Mouse (Mus musculus) midbrain, embryonic 16.5 days (tissue): Measurements from ENCODE around the gene Sgf29. TPM values are rescaled to one million over a fixed set of nuclear protein-coding genes. Genes with fewer than 3 reads are reported as not detected.

Experiments
- ATAC-seq: fragments of 200-750 bp; cut with Nextera tagmentation; 2 replicates; pipeline ENCODE4 v1.8.0; 2017; ENCODE audit warnings: moderate TSS enrichment
- H3K27ac ChIP-seq: fragments of 300-500 bp; sonication (generic); 2 replicates; pipeline ENCODE4 v1.5.1; 2014; ENCODE audit warnings: mild to moderate bottlenecking, low read length, mixed read lengths
- H3K27me3 ChIP-seq: fragments of 300-500 bp; sonication (generic); 2 replicates; pipeline ENCODE4 v1.6.1; 2014; ENCODE audit warnings: low read depth, low read length, mixed read lengths; ENCODE audit not compliant: control insufficient read depth, insufficient read depth
- H3K36me3 ChIP-seq: fragments of 300-500 bp; sonication (generic); 2 replicates; pipeline ENCODE4 v1.6.1; 2014; ENCODE audit warnings: mild to moderate bottlenecking, low read length, moderate library complexity, mixed read lengths; ENCODE audit not compliant: control insufficient read depth, insufficient read depth
- H3K4me1 ChIP-seq: fragments of 300-500 bp; sonication (generic); 2 replicates; pipeline ENCODE4 v1.6.1; 2014; ENCODE audit warnings: mild to moderate bottlenecking, low read length, mixed read lengths; ENCODE audit not compliant: control insufficient read depth, insufficient read depth
- H3K4me2 ChIP-seq: fragments of 300-500 bp; sonication (generic); 2 replicates; pipeline ENCODE4 v1.6.1; 2014; ENCODE audit warnings: mild to moderate bottlenecking, low read length, mixed read lengths
- H3K4me3 ChIP-seq: fragments of 300-500 bp; sonication (generic); 2 replicates; pipeline ENCODE4 v1.5.1; 2014; ENCODE audit warnings: low read depth, mild to moderate bottlenecking, low read length, moderate library complexity, mixed read lengths
- H3K9ac ChIP-seq: fragments of 300-500 bp; sonication (generic); 2 replicates; pipeline ENCODE4 v1.6.1; 2014; ENCODE audit warnings: low read depth, low read length, mixed read lengths
- H3K9me3 ChIP-seq: fragments of 300-500 bp; sonication (generic); replicated peaks from 2 replicates; pipeline ENCODE4 v1.6.1; 2014; ENCODE audit warnings: mild to moderate bottlenecking, low read length, mixed read lengths; ENCODE audit not compliant: control insufficient read depth, poor library complexity, severe bottlenecking
- WGBS: fragments of 180-500 bp; shearing (Covaris S2); extraction: QIAGEN DNeasy Blood & Tissue Kit; methylation state at CpG from one replicate; pipeline ENCODE4 v1.1.7; 2014; 5-methylcytosine and 5-hydroxymethylcytosine counted together
- polyA plus RNA-seq: library from polyadenylated mRNA; unstranded; fragments of >200 nt; fragmentation: Nextera tagmentation; extraction: Ambion mirVana; gene quantifications from 2 replicates; pipeline ENCODE4 v1.2.1, GENCODE M21; 2015

Sgf29 gene
- polyA plus RNA-seq, 1 experiment from 2014 or later, result 56.9 TPM

DNA sequence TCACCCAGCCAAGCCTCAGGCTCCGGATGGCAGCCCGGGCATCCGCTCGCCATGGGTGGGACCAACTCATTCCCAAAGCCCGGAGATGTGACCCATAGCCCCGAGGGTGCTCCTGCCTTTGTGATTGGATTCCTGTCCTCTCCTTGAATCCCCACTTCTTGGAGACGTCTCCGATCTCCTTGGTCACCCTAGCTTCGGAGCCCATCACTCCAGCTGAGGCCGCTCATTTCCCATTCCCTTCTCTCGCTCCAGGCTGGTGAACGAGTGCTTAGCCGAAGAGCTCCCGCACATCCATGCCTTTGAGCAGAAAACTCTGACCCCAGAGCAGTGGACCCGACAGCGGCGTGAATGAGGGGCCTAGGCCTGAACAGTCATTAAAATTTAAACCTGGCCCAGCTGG is 47.2 kb downstream of the Sgf29 start:
- H3K36me3 ChIP-seq, result peaks cover 26% of the 10 kb centered on the region
- H3K9ac ChIP-seq, result peak overlapping the region; percentile 86
- WGBS, result 3% methylated on average over 17 of the region's 17 CpGs
- H3K27ac ChIP-seq, result peak overlapping the region; percentile 77
- no peak for ATAC-seq
- H3K4me3 ChIP-seq, result peak overlapping the region; percentile 83
- H3K27me3 ChIP-seq, result no peaks in the 10 kb centered on the region
- H3K4me2 ChIP-seq, result peak overlapping the region; percentile 89
- H3K9me3 ChIP-seq, result no peaks in the 10 kb centered on the region
- peaks cover 29% of the 10 kb centered on the region for H3K4me1 ChIP-seq

DNA sequence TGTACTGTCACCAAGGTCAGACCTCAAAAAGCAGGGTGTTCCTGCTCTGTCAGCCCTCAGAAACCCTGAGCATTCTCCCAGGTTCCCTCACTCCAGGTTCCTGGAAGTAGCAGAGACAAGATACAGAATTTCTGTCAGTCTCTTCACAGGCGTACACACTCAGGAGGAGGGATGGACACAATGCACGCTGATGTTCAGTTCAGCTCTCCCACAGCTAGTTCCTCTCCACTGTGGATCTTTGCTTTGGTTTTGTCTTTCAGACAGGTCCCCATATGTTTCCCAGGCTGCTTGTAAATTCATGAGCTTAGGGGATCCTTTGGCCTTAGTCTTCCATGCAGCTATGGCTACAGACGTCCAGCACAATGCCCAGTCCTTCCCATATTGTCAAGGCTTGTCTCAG is 47.8 kb downstream of the Sgf29 start:
- ATAC-seq, result no peak
- no peaks in the 10 kb centered on the region for H3K9me3 ChIP-seq
- H3K4me2 ChIP-seq, result peak overlapping the region; percentile 89
- peak overlapping the region; percentile 83 for H3K4me3 ChIP-seq
- peak overlapping the region; percentile 86; the same call in 1 of the 2 replicates for H3K9ac ChIP-seq
- no peaks in the 10 kb centered on the region for H3K27me3 ChIP-seq
- H3K36me3 ChIP-seq, result peaks cover 21% of the 10 kb centered on the region
- WGBS, result 74% methylated on average over 3 of the region's 3 CpGs
- no peak overlapping the region for H3K27ac ChIP-seq
- peaks cover 35% of the 10 kb centered on the region for H3K4me1 ChIP-seq

DNA sequence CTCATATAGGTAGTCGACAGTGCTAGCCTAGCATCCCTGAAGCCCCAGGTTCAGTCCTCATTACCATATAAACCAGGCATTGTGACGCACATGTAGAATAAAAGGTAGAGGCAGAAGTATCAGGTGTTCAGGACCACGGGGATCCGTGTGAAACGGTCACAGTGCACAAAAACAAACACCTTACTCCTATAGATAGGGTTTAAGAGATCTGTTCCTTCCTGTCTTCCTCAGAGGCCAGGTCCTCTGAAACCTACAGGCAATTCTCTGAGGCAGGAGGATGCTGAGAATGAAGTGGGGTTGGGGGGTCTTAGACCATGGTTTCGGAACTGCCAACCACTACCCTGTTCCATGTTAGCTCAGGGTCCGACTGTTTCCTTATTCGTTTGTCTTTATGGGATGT is 48.7 kb downstream of the Sgf29 start:
- WGBS, result 96% methylated on average over 8 of the region's 8 CpGs
- H3K4me3 ChIP-seq, result no peak overlapping the region
- H3K36me3 ChIP-seq, result peaks cover 15% of the 10 kb centered on the region
- H3K27me3 ChIP-seq, result no peaks in the 10 kb centered on the region
- H3K4me2 ChIP-seq, result no peak overlapping the region
- no peak for ATAC-seq
- H3K9me3 ChIP-seq, result no peaks in the 10 kb centered on the region
- no peak overlapping the region for H3K27ac ChIP-seq
- H3K4me1 ChIP-seq, result peaks cover 45% of the 10 kb centered on the region
- H3K9ac ChIP-seq, result no peak overlapping the region

DNA sequence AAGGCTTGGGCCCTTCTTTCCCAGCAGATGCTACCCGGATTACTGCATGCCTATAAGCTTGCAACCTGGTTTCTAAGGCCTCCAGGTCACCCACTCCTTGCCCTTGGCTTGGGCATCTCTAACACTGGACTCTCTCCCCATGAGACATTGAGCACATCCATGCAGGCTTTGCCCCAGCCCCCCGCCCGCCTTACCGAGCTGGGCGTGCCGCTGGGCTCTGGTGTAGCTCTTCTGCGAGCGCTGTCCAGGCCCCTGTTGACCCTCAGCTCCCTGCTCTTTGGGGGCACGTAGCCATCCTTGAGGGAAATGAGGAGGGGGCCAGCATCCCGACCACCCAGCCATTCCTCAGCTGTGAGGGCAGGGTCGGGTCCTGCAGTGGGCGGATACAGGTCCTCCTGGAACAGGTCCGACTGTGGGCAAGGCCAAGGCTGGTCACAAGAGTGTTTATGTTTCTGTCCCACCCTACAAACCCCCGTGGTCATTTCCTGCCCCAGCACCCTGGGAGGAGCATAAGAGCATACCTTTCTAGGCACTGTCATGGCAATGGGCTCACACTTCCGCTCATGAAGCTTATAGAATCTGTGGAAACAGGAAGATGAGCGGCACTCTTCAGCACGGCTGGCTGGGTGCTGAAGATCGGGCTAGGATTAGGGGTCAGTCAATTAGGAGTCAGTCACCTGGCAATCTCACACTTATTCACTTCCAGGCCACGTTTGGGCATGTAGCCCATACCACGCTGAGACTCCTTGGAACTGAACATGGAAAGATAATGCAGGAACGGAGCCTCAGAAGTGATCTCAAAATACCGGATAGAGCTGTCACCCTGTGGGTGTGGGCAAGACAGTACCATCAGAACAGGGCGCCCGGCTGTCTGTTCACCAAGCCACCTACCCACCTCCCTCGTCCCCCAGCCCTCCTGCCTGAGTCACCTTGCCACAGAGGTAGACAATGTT is 51.2 kb downstream of the Sgf29 start:
- H3K9me3 ChIP-seq, result no peaks in the 10 kb centered on the region
- H3K4me1 ChIP-seq, result peaks cover 45% of the 10 kb centered on the region
- H3K4me2 ChIP-seq, result no peak overlapping the region; the same call in 1 of the 2 replicates
- H3K9ac ChIP-seq, result no peak overlapping the region
- H3K4me3 ChIP-seq, result no peak overlapping the region
- H3K27me3 ChIP-seq, result no peaks in the 10 kb centered on the region
- ATAC-seq, result no peak
- H3K27ac ChIP-seq, result no peak overlapping the region
- peaks cover 15% of the 10 kb centered on the region for H3K36me3 ChIP-seq
- 80% methylated on average over 25 of the region's 25 CpGs for WGBS

DNA sequence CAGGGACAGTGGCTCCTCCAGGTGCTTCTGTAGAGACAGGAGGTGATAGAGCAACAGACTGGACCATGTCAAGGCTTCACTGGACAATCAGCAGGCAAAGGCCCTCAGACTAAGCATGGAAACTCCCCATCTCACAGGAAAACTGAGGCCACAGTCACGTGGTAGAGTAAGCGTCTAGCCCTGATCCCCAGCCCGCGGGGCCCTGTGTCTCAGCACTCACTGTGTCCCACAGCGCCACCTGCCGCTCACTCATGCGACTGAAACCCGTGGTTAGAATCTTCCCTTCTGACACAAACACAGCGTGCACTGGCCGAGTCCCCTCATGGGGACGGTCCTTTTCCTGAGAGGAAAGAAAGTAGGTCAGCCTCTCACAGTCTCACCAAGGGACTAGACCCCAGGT is 52.0 kb downstream of the Sgf29 start:
- 0 out of 2 replicates have a peak overlapping the region, but pooled peaks have one; percentile 2 for H3K4me3 ChIP-seq
- WGBS, result under 1% methylated on average over 11 of the region's 11 CpGs
- no peaks in the 10 kb centered on the region for H3K27me3 ChIP-seq
- peaks cover 15% of the 10 kb centered on the region for H3K36me3 ChIP-seq
- peaks cover 45% of the 10 kb centered on the region for H3K4me1 ChIP-seq
- H3K4me2 ChIP-seq, result peak overlapping the region; percentile 42
- H3K9me3 ChIP-seq, result no peaks in the 10 kb centered on the region
- H3K9ac ChIP-seq, result peak overlapping the region; percentile 49
- no peak overlapping the region for H3K27ac ChIP-seq
- no peak; the same call in 1 of the 2 replicates for ATAC-seq

GRCm38 (mm10) chr7:126701559-126702357 is 52.6 kb downstream of the Sgf29 start:
- H3K4me3 ChIP-seq, result 0 out of 2 replicates have a peak overlapping the region, but pooled peaks have one; percentile 2
- H3K9me3 ChIP-seq, result no peaks in the 10 kb centered on the region
- H3K4me2 ChIP-seq, result peak overlapping the region; percentile 42
- peak overlapping the region; percentile 96 for H3K9ac ChIP-seq
- H3K27me3 ChIP-seq, result no peaks in the 10 kb centered on the region
- peaks cover 40% of the 10 kb centered on the region for H3K4me1 ChIP-seq
- no peak for ATAC-seq
- WGBS, result 59% methylated on average over 24 of the region's 24 CpGs
- peaks cover 15% of the 10 kb centered on the region for H3K36me3 ChIP-seq
- H3K27ac ChIP-seq, result no peak overlapping the region

DNA sequence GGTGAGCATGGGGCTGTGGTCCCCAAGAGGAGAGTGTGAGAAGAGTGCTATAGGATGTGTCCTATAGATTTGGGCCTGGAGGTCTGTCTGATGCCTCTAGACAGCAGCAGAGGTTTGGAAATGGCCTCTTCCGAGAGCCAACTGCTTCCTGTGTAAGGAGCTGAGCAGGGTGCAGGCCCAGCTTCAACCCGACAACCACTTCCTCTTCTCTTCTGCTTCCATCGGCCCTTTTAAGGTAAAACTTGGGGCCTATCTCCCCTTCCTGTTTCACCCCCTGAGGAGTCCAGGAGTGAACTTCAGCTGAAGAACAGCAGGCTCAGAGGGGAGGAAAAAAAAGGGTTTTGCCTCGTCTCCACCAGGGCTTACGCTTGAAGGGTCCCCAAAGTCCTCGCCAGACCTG is 53.2 kb downstream of the Sgf29 start:
- no peak for ATAC-seq
- Histone ChIP-seq H3K9ac (peak overlapping the region; percentile 96), H3K4me3 (no peak overlapping the region), H3K9me3 (no peaks in the 10 kb centered on the region), H3K36me3 (peaks cover 15% of the 10 kb centered on the region), H3K4me1 (peaks cover 34% of the 10 kb centered on the region), H3K27me3 (no peaks in the 10 kb centered on the region), H3K4me2 (peak overlapping the region; percentile 65), H3K27ac (no peak overlapping the region)
- 78% methylated on average over 6 of the region's 6 CpGs for WGBS

DNA sequence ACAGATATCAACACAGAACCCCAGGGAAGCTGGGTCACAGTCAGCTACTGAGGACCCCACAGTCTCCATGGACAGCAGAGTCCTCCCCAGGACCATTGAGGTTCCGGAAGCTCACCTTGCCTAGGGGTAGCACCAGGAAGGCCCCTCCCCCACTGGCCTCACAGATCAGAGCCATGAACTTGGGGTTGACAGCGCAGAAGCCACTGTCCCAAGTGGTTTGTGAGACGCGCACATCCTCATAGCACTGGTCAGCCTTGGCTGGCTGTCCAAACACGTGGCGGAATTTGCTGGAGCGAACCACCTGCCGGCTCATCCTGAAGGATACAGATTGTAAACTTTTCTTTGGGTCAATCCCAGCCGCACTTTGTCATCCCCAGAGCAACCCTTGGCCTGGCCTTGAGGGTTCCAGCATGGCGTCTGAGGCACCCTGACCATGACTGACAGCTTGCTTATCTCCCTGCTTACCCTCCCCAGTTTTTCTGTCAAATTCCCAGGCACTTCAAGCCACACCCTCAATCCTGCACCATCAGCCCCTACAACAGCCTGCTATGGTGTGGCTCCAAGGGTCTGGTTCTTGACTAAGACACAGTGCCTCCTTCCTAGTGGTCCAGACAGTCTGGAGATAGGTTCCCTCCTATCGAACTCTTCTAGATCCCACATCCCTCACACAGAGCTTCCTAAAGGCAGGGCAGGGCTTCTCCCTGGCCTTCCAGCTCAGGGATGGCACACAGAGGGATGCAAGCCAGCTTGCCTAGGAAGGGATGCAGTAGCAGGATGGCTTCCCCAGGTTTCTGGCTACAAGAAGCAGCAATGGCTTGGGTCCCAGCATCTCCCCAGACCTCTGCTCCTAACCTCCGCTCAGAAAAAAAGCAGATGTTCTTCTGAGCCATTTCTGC is 54.0 kb downstream of the Sgf29 start:
- 88% methylated on average over 12 of the region's 12 CpGs for WGBS
- H3K9me3 ChIP-seq, result no peaks in the 10 kb centered on the region
- no peak for ATAC-seq
- peaks cover 32% of the 10 kb centered on the region for H3K4me1 ChIP-seq
- peak overlapping the region; percentile 91 for H3K27ac ChIP-seq
- H3K4me2 ChIP-seq, result peak overlapping the region; percentile 65
- peaks cover 13% of the 10 kb centered on the region for H3K36me3 ChIP-seq
- H3K4me3 ChIP-seq, result peak overlapping the region; percentile 88
- H3K27me3 ChIP-seq, result no peaks in the 10 kb centered on the region
- peak overlapping the region; percentile 96 for H3K9ac ChIP-seq
